Mouse (Mus musculus): ENCODE data around the gene Kri1. TPM values are rescaled to one million over a fixed set of nuclear protein-coding genes. Genes with fewer than 3 reads are reported as not detected.
"Not testable (repeated sequence)": the region's sequence is repeated elsewhere in the genome, so short reads cannot be mapped to it uniquely, and the experiment has no call there.

Kri1 gene
- total RNA-seq, 2 experiments from 2014 or later, result 36.4 to 48.4 TPM

GRCm38 (mm10) chr9:21316696-21317095, 28.9 kb upstream of the Kri1 start:
- DNase-seq (ENCODE audit: extremely low spot score in 1 of 2, low spot score in 1 of 2), result no peak

- DNase-seq (ENCODE audit: extremely low spot score in 1 of 2, low spot score in 1 of 2), result no peak
Measured at GRCm38 (mm10) chr9:21315421-21315820, 27.7 kb upstream of the Kri1 start.

- no peak for DNase-seq (ENCODE audit: extremely low spot score in 1 of 2, low spot score in 1 of 2)
Measured at GRCm38 (mm10) chr9:21314367-21315140, 26.8 kb upstream of the Kri1 start.

- DNase-seq (ENCODE audit: extremely low spot score in 1 of 2, low spot score in 1 of 2), result peak; percentile 71 to 94
Measured at GRCm38 (mm10) chr9:21313394-21313793, 25.6 kb upstream of the Kri1 start.

GRCm38 (mm10) chr9:21312134-21312533, 24.4 kb upstream of the Kri1 start, which contains the start of gene Ap1m2:
TSS of gene Ap1m2 (minus strand) at chr9:21312337.
- no peak for DNase-seq (ENCODE audit: extremely low spot score in 1 of 2, low spot score in 1 of 2)

- DNase-seq (ENCODE audit: extremely low spot score in 1 of 2, low spot score in 1 of 2), result no peak
Measured at GRCm38 (mm10) chr9:21311695-21312094, 23.9 kb upstream of the Kri1 start.

GRCm38 (mm10) chr9:21309150-21309741, 21.5 kb upstream of the Kri1 start:
- DNase-seq (ENCODE audit: extremely low spot score in 1 of 2, low spot score in 1 of 2), result no peak

GRCm38 (mm10) chr9:21305065-21305464, 17.3 kb upstream of the Kri1 start:
- no peak for DNase-seq (ENCODE audit: extremely low spot score in 1 of 2, low spot score in 1 of 2)

GRCm38 (mm10) chr9:21299014-21299413, 11.2 kb upstream of the Kri1 start:
- no peak for DNase-seq (ENCODE audit: extremely low spot score in 1 of 2, low spot score in 1 of 2)

GRCm38 (mm10) chr9:21292271-21292670, 4.5 kb upstream of the Kri1 start:
- DNase-seq (ENCODE audit: extremely low spot score in 1 of 2, low spot score in 1 of 2), result no peak

GRCm38 (mm10) chr9:21291868-21292267, 4.1 kb upstream of the Kri1 start:
- not testable (repeated sequence) for DNase-seq (ENCODE audit: extremely low spot score in 1 of 2, low spot score in 1 of 2)

GRCm38 (mm10) chr9:21291022-21291787, 3.4 kb upstream of the Kri1 start, which contains the start of gene Cdkn2d:
TSS of gene Cdkn2d (minus strand) at chr9:21291407.
- DNase-seq (ENCODE audit: extremely low spot score in 1 of 2, low spot score in 1 of 2), result peak; percentile 94 to 97

- no peak for DNase-seq (ENCODE audit: extremely low spot score in 1 of 2, low spot score in 1 of 2)
Measured at GRCm38 (mm10) chr9:21290589-21290988, 2.8 kb upstream of the Kri1 start.

GRCm38 (mm10) chr9:21289337-21289671, 1.5 kb upstream of the Kri1 start:
- no peak for DNase-seq (ENCODE audit: extremely low spot score in 1 of 2, low spot score in 1 of 2)

- no peak for DNase-seq (ENCODE audit: extremely low spot score in 1 of 2, low spot score in 1 of 2)
Measured at GRCm38 (mm10) chr9:21288404-21289336, 901 bp upstream of the Kri1 start.

GRCm38 (mm10) chr9:21286753-21287152, 1.0 kb downstream of the Kri1 start:
- no peak for DNase-seq (ENCODE audit: extremely low spot score in 1 of 2, low spot score in 1 of 2)

GRCm38 (mm10) chr9:21283994-21284393, 3.8 kb downstream of the Kri1 start:
- DNase-seq (ENCODE audit: extremely low spot score in 1 of 2, low spot score in 1 of 2), result no peak

- no peak for DNase-seq (ENCODE audit: extremely low spot score in 1 of 2, low spot score in 1 of 2)
Measured at GRCm38 (mm10) chr9:21283591-21283990, 4.2 kb downstream of the Kri1 start.

- no peak for DNase-seq (ENCODE audit: extremely low spot score in 1 of 2, low spot score in 1 of 2)
Measured at GRCm38 (mm10) chr9:21277776-21278175, 10.0 kb downstream of the Kri1 start.

GRCm38 (mm10) chr9:21276307-21276706, 11.5 kb downstream of the Kri1 start:
- DNase-seq (ENCODE audit: extremely low spot score in 1 of 2, low spot score in 1 of 2), result no peak
